Mouse (Mus musculus) limb, embryonic 13.5 days (tissue): ENCODE results near the gene Napa. TPM values are rescaled to one million over a fixed set of nuclear protein-coding genes. Genes with fewer than 3 reads are reported as not detected.

Source experiments
- ATAC-seq: fragments of 200-750 bp; cut with Nextera tagmentation; 2 replicates; pipeline ENCODE4 v1.8.0; 2017; ENCODE audit warnings: low read depth, moderate number of reproducible peaks, moderate TSS enrichment; ENCODE audit not compliant: low FRiP score
- H3K27ac ChIP-seq: fragments of 300-500 bp; sonication (generic); 2 replicates; pipeline ENCODE4 v1.5.1; 2015; ENCODE audit warnings: inconsistent platforms, mild to moderate bottlenecking, moderate library complexity
- H3K27me3 ChIP-seq: fragments of 300-500 bp; sonication (generic); 2 replicates; pipeline ENCODE4 v1.6.1; 2015; ENCODE audit warnings: mild to moderate bottlenecking, inconsistent platforms
- H3K36me3 ChIP-seq: fragments of 300-500 bp; sonication (generic); 2 replicates; pipeline ENCODE4 v1.6.1; 2015; ENCODE audit warnings: inconsistent platforms, mild to moderate bottlenecking, moderate library complexity
- H3K4me1 ChIP-seq: fragments of 300-500 bp; sonication (generic); 2 replicates; pipeline ENCODE4 v1.6.1; 2015; ENCODE audit warnings: inconsistent platforms
- H3K4me2 ChIP-seq: fragments of 300-500 bp; sonication (generic); replicated peaks from 2 replicates; pipeline ENCODE4 v1.6.1; 2015; ENCODE audit warnings: inconsistent platforms, mild to moderate bottlenecking, moderate library complexity
- H3K4me3 ChIP-seq: fragments of 300-500 bp; sonication (generic); 2 replicates; pipeline ENCODE4 v1.5.1; 2015; ENCODE audit warnings: moderate library complexity, mild to moderate bottlenecking, inconsistent platforms
- H3K9ac ChIP-seq: fragments of 300-500 bp; sonication (generic); 2 replicates; pipeline ENCODE4 v1.6.1; 2015; ENCODE audit warnings: mild to moderate bottlenecking, inconsistent platforms
- H3K9me3 ChIP-seq: fragments of 300-500 bp; sonication (generic); 2 replicates; pipeline ENCODE4 v1.6.1; 2016; ENCODE audit warnings: inconsistent platforms
- WGBS: fragments of 180-500 bp; shearing (Covaris S2); methylation state at CpG from one replicate; pipeline ENCODE4 v1.1.7; 2015; 5-methylcytosine and 5-hydroxymethylcytosine counted together
- polyA plus RNA-seq: library from polyadenylated mRNA; unstranded; fragments of >200 nt; fragmentation: Nextera tagmentation; extraction: Ambion mirVana; gene quantifications from 2 replicates; pipeline ENCODE4 v1.2.1, GENCODE M21; 2015

Gene Napa
- polyA plus RNA-seq, 1 experiment from 2014 or later, result 245 TPM

GRCm38 (mm10) chr7:16147643-16148042 lies 49.4 kb downstream of the Napa start:
- H3K27ac ChIP-seq, result no peak overlapping the region
- H3K36me3 ChIP-seq, result peaks cover 3% of the 10 kb centered on the region; the same call in 1 of the 2 replicates
- peaks cover 23% of the 10 kb centered on the region for H3K27me3 ChIP-seq
- no peaks in the 10 kb centered on the region for H3K4me1 ChIP-seq
- no peak overlapping the region for H3K4me2 ChIP-seq
- no peaks in the 10 kb centered on the region for H3K9me3 ChIP-seq
- H3K9ac ChIP-seq, result no peak overlapping the region
- ATAC-seq, result no peak
- 12% methylated on average over 15 of the region's 15 CpGs for WGBS
- H3K4me3 ChIP-seq, result no peak overlapping the region

- no peak for ATAC-seq
- Histone ChIP-seq H3K4me3 (no peak overlapping the region), H3K36me3 (peaks cover 3% of the 10 kb centered on the region; the same call in 1 of the 2 replicates), H3K9me3 (no peaks in the 10 kb centered on the region), H3K27me3 (peaks cover 23% of the 10 kb centered on the region), H3K9ac (no peak overlapping the region), H3K4me1 (no peaks in the 10 kb centered on the region), H3K4me2 (no peak overlapping the region), H3K27ac (no peak overlapping the region)
- 57% methylated on average over 5 of the region's 5 CpGs for WGBS
Measured at GRCm38 (mm10) chr7:16149241-16149640, 51.0 kb downstream of the Napa start.

GRCm38 (mm10) chr7:16150191-16151145 lies 52.2 kb downstream of the Napa start:
- no peaks in the 10 kb centered on the region for H3K9me3 ChIP-seq
- no peak overlapping the region for H3K4me2 ChIP-seq
- H3K27ac ChIP-seq, result no peak overlapping the region
- H3K4me1 ChIP-seq, result no peaks in the 10 kb centered on the region
- H3K9ac ChIP-seq, result no peak overlapping the region
- peaks cover 24% of the 10 kb centered on the region for H3K27me3 ChIP-seq
- H3K36me3 ChIP-seq, result no peaks in the 10 kb centered on the region
- no peak for ATAC-seq
- H3K4me3 ChIP-seq, result no peak overlapping the region
- WGBS, result 71% methylated on average over 9 of the region's 9 CpGs

GRCm38 (mm10) chr7:16153522-16153921 lies 55.3 kb downstream of the Napa start:
- no peak overlapping the region for H3K4me2 ChIP-seq
- H3K27me3 ChIP-seq, result peaks cover 19% of the 10 kb centered on the region
- 22% methylated on average over 10 of the region's 10 CpGs for WGBS
- no peak overlapping the region for H3K4me3 ChIP-seq
- no peaks in the 10 kb centered on the region for H3K4me1 ChIP-seq
- no peaks in the 10 kb centered on the region for H3K36me3 ChIP-seq
- no peak overlapping the region for H3K27ac ChIP-seq
- H3K9ac ChIP-seq, result no peak overlapping the region
- ATAC-seq, result peak; percentile 72
- H3K9me3 ChIP-seq, result no peaks in the 10 kb centered on the region

- 70% methylated on average over 9 of the region's 9 CpGs for WGBS
- no peak for ATAC-seq
- H3K4me2 ChIP-seq, result no peak overlapping the region
- no peak overlapping the region for H3K4me3 ChIP-seq
- no peaks in the 10 kb centered on the region for H3K36me3 ChIP-seq
- H3K27me3 ChIP-seq, result peaks cover 37% of the 10 kb centered on the region
- H3K9me3 ChIP-seq, result no peaks in the 10 kb centered on the region
- no peak overlapping the region for H3K9ac ChIP-seq
- H3K27ac ChIP-seq, result no peak overlapping the region
- no peaks in the 10 kb centered on the region for H3K4me1 ChIP-seq
Measured at GRCm38 (mm10) chr7:16155132-16155872, 57.0 kb downstream of the Napa start.

GRCm38 (mm10) chr7:16156105-16156714 lies 58.0 kb downstream of the Napa start:
- no peak for ATAC-seq
- H3K9ac ChIP-seq, result no peak overlapping the region
- no peak overlapping the region for H3K4me3 ChIP-seq
- H3K4me2 ChIP-seq, result no peak overlapping the region
- H3K27ac ChIP-seq, result no peak overlapping the region
- peaks cover 42% of the 10 kb centered on the region for H3K27me3 ChIP-seq
- H3K4me1 ChIP-seq, result no peaks in the 10 kb centered on the region
- WGBS, result 74% methylated on average over 8 of the region's 8 CpGs
- H3K36me3 ChIP-seq, result no peaks in the 10 kb centered on the region
- peaks cover 2% of the 10 kb centered on the region; the same call in 1 of the 2 replicates for H3K9me3 ChIP-seq

- Histone ChIP-seq H3K36me3 (no peaks in the 10 kb centered on the region), H3K9ac (no peak overlapping the region), H3K9me3 (peaks cover 3% of the 10 kb centered on the region; the same call in 1 of the 2 replicates), H3K4me1 (no peaks in the 10 kb centered on the region), H3K27ac (no peak overlapping the region), H3K4me2 (peak overlapping the region; percentile 21; the same call in 1 of the 2 replicates), H3K4me3 (peak overlapping the region; percentile 12; the same call in 1 of the 2 replicates), H3K27me3 (peaks cover 42% of the 10 kb centered on the region)
- WGBS, result 11% methylated on average over 39 of the region's 39 CpGs
- ATAC-seq, result no peak
Measured at GRCm38 (mm10) chr7:16158735-16159134, 60.5 kb downstream of the Napa start.

- no peak for ATAC-seq
- peaks cover 39% of the 10 kb centered on the region for H3K27me3 ChIP-seq
- H3K9me3 ChIP-seq, result peaks cover 3% of the 10 kb centered on the region; the same call in 1 of the 2 replicates
- H3K27ac ChIP-seq, result no peak overlapping the region
- H3K4me1 ChIP-seq, result no peaks in the 10 kb centered on the region
- no peaks in the 10 kb centered on the region for H3K36me3 ChIP-seq
- WGBS, result 67% methylated on average over 3 of the region's 3 CpGs
- H3K4me3 ChIP-seq, result no peak overlapping the region
- H3K9ac ChIP-seq, result no peak overlapping the region
- H3K4me2 ChIP-seq, result no peak overlapping the region
Measured at GRCm38 (mm10) chr7:16160702-16161101, 62.4 kb downstream of the Napa start.

GRCm38 (mm10) chr7:16161302-16161701 lies 63.0 kb downstream of the Napa start:
- Histone ChIP-seq H3K4me1 (no peaks in the 10 kb centered on the region), H3K9me3 (peaks cover 3% of the 10 kb centered on the region; the same call in 1 of the 2 replicates), H3K27ac (no peak overlapping the region), H3K9ac (no peak overlapping the region), H3K4me3 (no peak overlapping the region), H3K4me2 (no peak overlapping the region), H3K27me3 (peaks cover 39% of the 10 kb centered on the region), H3K36me3 (no peaks in the 10 kb centered on the region)
- ATAC-seq, result no peak
- 90% methylated on average over 9 of the region's 9 CpGs for WGBS

GRCm38 (mm10) chr7:16162036-16162435 lies 63.8 kb downstream of the Napa start:
- H3K4me3 ChIP-seq, result no peak overlapping the region
- no peaks in the 10 kb centered on the region for H3K4me1 ChIP-seq
- no peak overlapping the region for H3K4me2 ChIP-seq
- no peaks in the 10 kb centered on the region for H3K36me3 ChIP-seq
- no peak overlapping the region for H3K9ac ChIP-seq
- peaks cover 37% of the 10 kb centered on the region for H3K27me3 ChIP-seq
- H3K9me3 ChIP-seq, result peaks cover 3% of the 10 kb centered on the region; the same call in 1 of the 2 replicates
- H3K27ac ChIP-seq, result no peak overlapping the region
- ATAC-seq, result no peak
- WGBS, result 76% methylated on average over 7 of the region's 7 CpGs
